Mouse (Mus musculus) cerebellum, adult 11 months (tissue): ENCODE data around the gene Cnnm3.
A peak's percentile ranks its signal among the peaks of the same experiment; 100 is the strongest.

Experiments
- DNase-seq: peaks from one replicate; pipeline ENCODE4 v3.0.0; 2022

Gene Cnnm3

GRCm38 (mm10) chr1:36538727-36539126 lies 27.1 kb downstream of the Cnnm3 start:
- no peak for DNase-seq

- DNase-seq, result no peak
Observed at GRCm38 (mm10) chr1:36539186-36539585, 27.5 kb downstream of the Cnnm3 start, which contains the start of gene Gm42417. Gene Gm42417 (minus strand): TSS chr1:36539429.

GRCm38 (mm10) chr1:36540132-36540531 lies 28.5 kb downstream of the Cnnm3 start:
- no peak for DNase-seq

GRCm38 (mm10) chr1:36540807-36541206 lies 29.1 kb downstream of the Cnnm3 start:
- DNase-seq, result no peak

- DNase-seq, result peak; percentile 61
Observed at GRCm38 (mm10) chr1:36541844-36542243, 30.2 kb downstream of the Cnnm3 start.

- DNase-seq, result no peak
Observed at GRCm38 (mm10) chr1:36542925-36543324, 31.3 kb downstream of the Cnnm3 start.

GRCm38 (mm10) chr1:36545382-36545781 lies 33.7 kb downstream of the Cnnm3 start:
- no peak for DNase-seq

- no peak for DNase-seq
Observed at GRCm38 (mm10) chr1:36545845-36546600, 34.4 kb downstream of the Cnnm3 start.

GRCm38 (mm10) chr1:36546888-36547471 lies 35.3 kb downstream of the Cnnm3 start, which contains the start of gene Ankrd39:
Gene Ankrd39 (minus strand): TSS chr1:36547445.
- peak; percentile 98 for DNase-seq

- DNase-seq, result no peak
Observed at GRCm38 (mm10) chr1:36547981-36548598, 36.4 kb downstream of the Cnnm3 start.

GRCm38 (mm10) chr1:36548771-36549170 lies 37.1 kb downstream of the Cnnm3 start:
- DNase-seq, result no peak

GRCm38 (mm10) chr1:36549491-36549890 lies 37.8 kb downstream of the Cnnm3 start:
- no peak for DNase-seq

GRCm38 (mm10) chr1:36550075-36550863 lies 38.6 kb downstream of the Cnnm3 start:
- peak; percentile 60 for DNase-seq

GRCm38 (mm10) chr1:36551904-36552303 lies 40.2 kb downstream of the Cnnm3 start:
- no peak for DNase-seq

GRCm38 (mm10) chr1:36552506-36552905 lies 40.8 kb downstream of the Cnnm3 start:
- peak; percentile 83 for DNase-seq

GRCm38 (mm10) chr1:36554633-36555399 lies 43.1 kb downstream of the Cnnm3 start:
- no peak for DNase-seq

- peak; percentile 55 for DNase-seq
Observed at GRCm38 (mm10) chr1:36555798-36556395, 44.2 kb downstream of the Cnnm3 start.

- DNase-seq, result peak; percentile 92
Observed at GRCm38 (mm10) chr1:36556553-36557456, 45.1 kb downstream of the Cnnm3 start.

- DNase-seq, result no peak
Observed at GRCm38 (mm10) chr1:36557457-36558011, 45.9 kb downstream of the Cnnm3 start.
